Mouse (Mus musculus): ENCODE results near the gene Gapvd1. TPM values are rescaled to one million over a fixed set of nuclear protein-coding genes. Genes with fewer than 3 reads are reported as not detected.
A peak's percentile ranks its signal among the peaks of the same experiment; 100 is the strongest.

The Gapvd1 gene
- polyA plus RNA-seq, 1 experiment, result 36.9 TPM

DNA sequence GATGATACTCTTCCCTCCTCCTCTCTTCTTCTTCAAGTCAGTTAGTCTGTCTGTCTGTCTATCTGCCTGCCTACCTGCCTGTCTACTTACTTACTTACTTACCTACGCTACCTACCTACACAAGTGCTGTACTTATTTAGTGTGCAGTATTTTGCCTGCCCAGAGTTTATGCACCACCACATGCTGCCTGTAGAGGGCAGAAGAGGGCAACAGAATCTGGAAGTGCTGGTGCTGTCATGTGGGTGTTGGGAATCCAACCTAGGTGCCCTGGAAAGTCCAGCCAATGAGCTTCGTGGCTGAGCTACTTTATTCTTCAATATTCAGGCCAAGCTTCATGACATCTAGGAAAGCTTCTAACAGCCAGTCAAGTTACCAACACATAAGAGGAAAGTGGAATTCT is 29.1 kb upstream of the Gapvd1 start:
- peak; percentile 61; the same call in 1 of the 2 replicates for TF ChIP-seq CTCF (IDR thresholded peaks at IDR 0.05; ENCODE audit: borderline replicate concordance, control insufficient read depth, extremely low read depth, insufficient read depth, low read length, poor library complexity)
- TF ChIP-seq POLR2A (IDR thresholded peaks at IDR 0.05; ENCODE audit: control insufficient read depth, extremely low read depth, insufficient read depth, low read length, poor library complexity), result no peak
- Histone ChIP-seq H3K4me3 (ENCODE audit: control insufficient read depth, insufficient read depth, low read length) (no peak overlapping the region), H3K27me3 (ENCODE audit: control insufficient read depth, insufficient read depth, low read length) (no peaks in the 10 kb centered on the region), H3K4me1 (replicated peaks; ENCODE audit: control insufficient read depth, insufficient read depth, low read length) (no peaks in the 10 kb centered on the region), H3K27ac (ENCODE audit: control insufficient read depth, insufficient read depth, low read length) (no peak overlapping the region), H3K36me3 (ENCODE audit: control insufficient read depth, insufficient read depth, low read length) (peaks cover 3% of the 10 kb centered on the region)
- DNase-seq, result peak; percentile 69
- WGBS, result 81% methylated on average over 2 of the region's 2 CpGs

DNA sequence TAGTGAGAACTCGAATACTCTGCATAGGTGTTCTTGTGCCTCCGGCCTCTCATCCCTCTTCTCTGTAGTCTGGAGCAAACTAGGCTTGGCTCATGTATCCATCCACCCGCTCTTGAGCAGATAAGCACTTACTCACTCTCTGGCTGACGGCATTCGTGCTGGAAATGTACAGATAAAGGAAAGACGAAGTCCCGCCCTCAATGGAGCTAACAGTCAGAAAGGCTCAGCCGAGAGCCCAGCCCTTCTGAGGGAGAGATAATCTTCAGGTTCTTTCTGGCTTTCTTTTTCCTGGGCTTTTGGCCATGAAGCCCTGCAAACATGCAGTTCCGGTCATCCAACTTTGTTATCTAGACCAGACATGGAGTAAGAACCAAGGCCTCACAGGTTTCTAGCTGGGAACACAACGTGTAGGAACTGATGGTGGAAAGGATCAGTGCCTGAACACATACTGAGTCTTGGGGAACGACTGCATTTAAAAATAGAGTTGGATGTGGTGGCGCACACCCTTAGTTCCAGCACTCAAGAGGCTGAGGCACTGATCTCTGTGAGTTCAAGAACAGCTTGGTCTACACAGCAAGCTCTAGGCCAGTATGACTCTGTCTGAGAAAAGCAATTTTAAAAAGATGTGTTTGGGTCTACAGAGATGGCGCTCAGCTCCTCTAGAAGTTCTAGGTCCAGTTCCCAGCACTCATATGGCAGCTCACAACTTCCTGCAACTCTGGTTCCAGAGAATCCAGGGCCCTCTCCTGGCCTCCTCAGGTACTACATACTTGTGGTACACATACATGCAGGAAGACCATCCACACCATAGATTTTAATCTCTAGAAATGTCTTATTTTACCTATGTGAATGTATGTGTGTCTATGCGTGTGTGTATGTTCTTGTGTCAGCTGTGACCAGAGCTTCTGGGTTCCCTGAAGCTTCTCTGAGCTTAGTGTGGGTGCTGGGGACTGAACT is 28.3 kb upstream of the Gapvd1 start:
- no peaks in the 10 kb centered on the region for H3K27me3 ChIP-seq (ENCODE audit: control insufficient read depth, insufficient read depth, low read length)
- H3K27ac ChIP-seq (ENCODE audit: control insufficient read depth, insufficient read depth, low read length), result no peak overlapping the region
- TF ChIP-seq POLR2A (IDR thresholded peaks at IDR 0.05; ENCODE audit: control insufficient read depth, extremely low read depth, insufficient read depth, low read length, poor library complexity) (no peak), CTCF (IDR thresholded peaks at IDR 0.05; ENCODE audit: borderline replicate concordance, control insufficient read depth, extremely low read depth, insufficient read depth, low read length, poor library complexity) (no peak)
- H3K4me3 ChIP-seq (ENCODE audit: control insufficient read depth, insufficient read depth, low read length), result no peak overlapping the region
- peaks cover 6% of the 10 kb centered on the region for H3K36me3 ChIP-seq (ENCODE audit: control insufficient read depth, insufficient read depth, low read length)
- DNase-seq, result no peak
- WGBS, result 95% methylated on average over 14 of the region's 14 CpGs
- no peaks in the 10 kb centered on the region for H3K4me1 ChIP-seq (replicated peaks; ENCODE audit: control insufficient read depth, insufficient read depth, low read length)

DNA sequence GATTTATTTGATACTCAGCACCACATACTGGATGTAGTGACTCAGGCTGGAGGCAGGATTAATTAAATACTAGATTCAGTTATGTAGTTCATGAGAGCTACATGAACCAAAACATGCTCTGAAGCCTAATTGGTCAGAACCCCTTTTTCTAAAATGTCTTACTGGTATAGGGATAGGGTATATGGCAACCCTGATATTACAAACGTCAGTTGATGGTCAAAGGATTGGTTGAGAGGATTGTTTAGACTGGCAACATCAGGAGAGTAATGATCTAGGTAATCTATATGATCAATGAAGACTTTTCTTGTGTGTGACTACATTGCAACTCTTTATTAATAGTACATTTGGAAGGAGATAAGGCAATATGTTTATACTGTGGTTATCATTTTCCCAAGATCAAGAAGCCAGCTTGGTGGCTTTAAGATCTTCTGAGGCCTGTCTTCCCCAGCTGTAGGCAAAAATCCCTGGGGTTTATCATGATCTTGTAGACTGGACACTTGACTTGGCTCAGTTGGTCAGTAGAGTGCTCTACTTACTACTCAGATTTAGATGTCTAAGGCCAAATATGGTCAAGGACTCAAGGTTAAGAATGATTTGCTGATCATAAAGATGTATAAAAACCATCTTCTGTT is 22.3 kb upstream of the Gapvd1 start:
- DNase-seq, result no peak
- 91% methylated on average over 1 of the region's 1 CpGs for WGBS
- peaks cover 46% of the 10 kb centered on the region for H3K36me3 ChIP-seq (ENCODE audit: control insufficient read depth, insufficient read depth, low read length)
- no peak overlapping the region for H3K4me3 ChIP-seq (ENCODE audit: control insufficient read depth, insufficient read depth, low read length)
- H3K4me1 ChIP-seq (replicated peaks; ENCODE audit: control insufficient read depth, insufficient read depth, low read length), result no peaks in the 10 kb centered on the region; the same call in 1 of the 2 replicates
- H3K27me3 ChIP-seq (ENCODE audit: control insufficient read depth, insufficient read depth, low read length), result no peaks in the 10 kb centered on the region
- no peak overlapping the region for H3K27ac ChIP-seq (ENCODE audit: control insufficient read depth, insufficient read depth, low read length)
- no peak for TF ChIP-seq CTCF (IDR thresholded peaks at IDR 0.05; ENCODE audit: borderline replicate concordance, control insufficient read depth, extremely low read depth, insufficient read depth, low read length, poor library complexity)
- no peak for TF ChIP-seq POLR2A (IDR thresholded peaks at IDR 0.05; ENCODE audit: control insufficient read depth, extremely low read depth, insufficient read depth, low read length, poor library complexity)

DNA sequence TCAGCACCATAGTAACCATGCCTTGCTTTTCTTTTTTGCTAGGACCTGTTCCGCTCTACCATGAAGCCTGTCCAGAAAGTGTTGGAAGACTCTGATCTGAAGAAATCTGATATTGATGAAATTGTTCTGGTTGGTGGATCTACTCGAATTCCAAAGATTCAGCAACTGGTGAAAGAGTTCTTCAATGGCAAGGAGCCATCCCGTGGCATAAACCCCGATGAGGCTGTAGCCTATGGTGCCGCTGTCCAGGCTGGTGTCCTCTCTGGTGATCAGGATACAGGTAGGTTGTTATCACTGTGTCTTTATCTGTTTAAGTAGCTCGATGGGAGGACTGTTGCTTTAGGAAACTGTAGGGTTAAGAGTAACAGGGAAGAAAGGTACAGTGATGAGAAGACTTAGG is 19.5 kb upstream of the Gapvd1 start:
- TF ChIP-seq CTCF (IDR thresholded peaks at IDR 0.05; ENCODE audit: borderline replicate concordance, control insufficient read depth, extremely low read depth, insufficient read depth, low read length, poor library complexity) (no peak), POLR2A (IDR thresholded peaks at IDR 0.05; ENCODE audit: control insufficient read depth, extremely low read depth, insufficient read depth, low read length, poor library complexity) (no peak)
- DNase-seq, result no peak
- Histone ChIP-seq H3K27ac (ENCODE audit: control insufficient read depth, insufficient read depth, low read length) (no peak overlapping the region), H3K36me3 (ENCODE audit: control insufficient read depth, insufficient read depth, low read length) (peaks cover 46% of the 10 kb centered on the region), H3K4me3 (ENCODE audit: control insufficient read depth, insufficient read depth, low read length) (no peak overlapping the region), H3K4me1 (replicated peaks; ENCODE audit: control insufficient read depth, insufficient read depth, low read length) (no peaks in the 10 kb centered on the region; the same call in 1 of the 2 replicates), H3K27me3 (ENCODE audit: control insufficient read depth, insufficient read depth, low read length) (no peaks in the 10 kb centered on the region)
- 89% methylated on average over 6 of the region's 6 CpGs for WGBS

DNA sequence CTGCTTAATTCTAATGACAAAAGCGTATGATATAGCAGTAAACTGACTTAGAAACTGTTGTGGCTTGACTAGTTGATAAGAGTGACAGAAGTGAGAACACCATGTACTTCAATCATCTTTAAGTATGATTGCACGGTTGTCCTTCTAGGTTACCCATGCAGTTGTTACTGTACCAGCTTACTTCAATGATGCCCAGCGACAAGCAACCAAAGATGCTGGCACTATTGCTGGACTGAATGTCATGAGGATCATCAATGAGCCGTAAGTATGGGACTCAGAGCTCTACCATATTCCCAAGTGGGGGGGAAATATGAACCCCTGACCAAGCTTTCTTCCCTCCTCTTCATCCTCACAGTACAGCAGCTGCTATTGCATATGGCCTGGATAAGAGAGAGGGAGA is 18.6 kb upstream of the Gapvd1 start:
- Histone ChIP-seq H3K27me3 (ENCODE audit: control insufficient read depth, insufficient read depth, low read length) (no peaks in the 10 kb centered on the region), H3K27ac (ENCODE audit: control insufficient read depth, insufficient read depth, low read length) (no peak overlapping the region), H3K36me3 (ENCODE audit: control insufficient read depth, insufficient read depth, low read length) (peaks cover 40% of the 10 kb centered on the region), H3K4me1 (replicated peaks; ENCODE audit: control insufficient read depth, insufficient read depth, low read length) (no peaks in the 10 kb centered on the region; the same call in 1 of the 2 replicates), H3K4me3 (ENCODE audit: control insufficient read depth, insufficient read depth, low read length) (no peak overlapping the region)
- no peak for TF ChIP-seq POLR2A (IDR thresholded peaks at IDR 0.05; ENCODE audit: control insufficient read depth, extremely low read depth, insufficient read depth, low read length, poor library complexity)
- no peak for TF ChIP-seq CTCF (IDR thresholded peaks at IDR 0.05; ENCODE audit: borderline replicate concordance, control insufficient read depth, extremely low read depth, insufficient read depth, low read length, poor library complexity)
- no peak for DNase-seq
- 93% methylated on average over 4 of the region's 4 CpGs for WGBS
